Mouse (Mus musculus) spleen, adult 2 months (tissue): ENCODE results near the gene Cyp27a1. TPM values are rescaled to one million over a fixed set of nuclear protein-coding genes. Genes with fewer than 3 reads are reported as not detected.

ENCODE experiments used
- DNase-seq, 2 experiments: peaks; one replicate each; pipeline versions ENCODE4 v3.0.0 to v3.0.0-alpha.2; 2012 to 2021; ENCODE audit warnings: low spot score in 2 of 2, low read depth in 1 of 2
- H3K27ac ChIP-seq: fragments of 200-500 bp; 2 replicates; pipeline ENCODE4 v1.5.1; 2012; ENCODE audit warnings: low read length, inconsistent platforms; ENCODE audit not compliant: insufficient read depth
- H3K27me3 ChIP-seq: fragments of 200-500 bp; 2 replicates; pipeline ENCODE4 v1.6.1; 2012; ENCODE audit warnings: mild to moderate bottlenecking, moderate library complexity, low read length, inconsistent platforms; ENCODE audit not compliant: control insufficient read depth, insufficient read depth
- H3K36me3 ChIP-seq: fragments of 200-500 bp; 2 replicates; pipeline ENCODE4 v1.6.1; 2012; ENCODE audit warnings: mild to moderate bottlenecking, low read length, inconsistent platforms; ENCODE audit not compliant: control insufficient read depth, insufficient read depth
- H3K4me1 ChIP-seq: fragments of 200-500 bp; 2 replicates; pipeline ENCODE4 v1.6.1; 2011; ENCODE audit warnings: inconsistent platforms; ENCODE audit not compliant: control insufficient read depth, insufficient read depth, insufficient read length
- H3K4me3 ChIP-seq: fragments of 200-500 bp; 2 replicates; pipeline ENCODE4 v1.5.1; 2011; ENCODE audit warnings: mild to moderate bottlenecking, inconsistent platforms; ENCODE audit not compliant: insufficient read depth, insufficient read length; ENCODE audit errors: extremely low read depth
- CTCF ChIP-seq: fragments of 200-500 bp; IDR thresholded peaks from 2 replicates; pipeline ENCODE4 v1.5.1; 2011; ENCODE audit warnings: mild to moderate bottlenecking, inconsistent platforms; ENCODE audit not compliant: insufficient read depth, insufficient read length, insufficient replicate concordance; ENCODE audit errors: extremely low read depth
- POLR2A ChIP-seq: fragments of 200-500 bp; IDR thresholded peaks from 2 replicates; pipeline ENCODE4 v1.6.1; 2011; ENCODE audit warnings: low read depth, low read length, inconsistent platforms
- WGBS: fragments of 180-500 bp; shearing (Covaris S2); methylation state at CpG from one replicate; pipeline ENCODE4 v1.1.7; 2018; 5-methylcytosine and 5-hydroxymethylcytosine counted together
- polyA plus RNA-seq: library from polyadenylated mRNA; depleted of rRNA; stranded (reverse); fragments of >200 nt; gene quantifications from 2 replicates; pipeline ENCODE4 v1.2.3, GENCODE M21; 2012

Gene Cyp27a1
- polyA plus RNA-seq, 1 experiment = 25.0 TPM

GRCm38 (mm10) chr1:74705016-74705415, 8.4 kb upstream of the Cyp27a1 start:
- H3K27me3 ChIP-seq = no peaks in the 10 kb centered on the region

GRCm38 (mm10) chr1:74709566-74709965, 3.8 kb upstream of the Cyp27a1 start:
- Histone ChIP-seq H3K4me1 (peaks cover 6% of the 10 kb centered on the region), H3K27me3 (no peaks in the 10 kb centered on the region), H3K4me3 (no peak overlapping the region), H3K27ac (no peak overlapping the region), H3K36me3 (no peaks in the 10 kb centered on the region)
- WGBS = 86% methylated on average over 6 of the region's 6 CpGs
- DNase-seq = no peak
- TF ChIP-seq CTCF = no peak
- no peak for TF ChIP-seq POLR2A

More at GRCm38 (mm10) chr1:74705016-74705415, 8.4 kb upstream of the Cyp27a1 start:
- DNase-seq = no peak
- H3K4me1 ChIP-seq = peaks cover 3% of the 10 kb centered on the region; the same call in 1 of the 2 replicates
- no peak overlapping the region for H3K27ac ChIP-seq
- H3K36me3 ChIP-seq = no peaks in the 10 kb centered on the region
- WGBS = 86% methylated on average over 5 of the region's 5 CpGs
- H3K4me3 ChIP-seq = no peak overlapping the region
- no peak for TF ChIP-seq POLR2A
- no peak for TF ChIP-seq CTCF

- DNase-seq = no peak
- H3K4me1 ChIP-seq = peaks cover 10% of the 10 kb centered on the region
- H3K27ac ChIP-seq = peak overlapping the region; percentile 69
- H3K36me3 ChIP-seq = no peaks in the 10 kb centered on the region
- H3K27me3 ChIP-seq = no peaks in the 10 kb centered on the region
- H3K4me3 ChIP-seq = peak overlapping the region; percentile 33
- TF ChIP-seq POLR2A (no peak), CTCF (no peak)
- WGBS = 35% methylated on average over 4 of the region's 4 CpGs
Observed at GRCm38 (mm10) chr1:74712046-74712445, 1.3 kb upstream of the Cyp27a1 start.

GRCm38 (mm10) chr1:74712461-74713098, 794 bp upstream of the Cyp27a1 start:
- TF ChIP-seq CTCF (no peak), POLR2A (no peak)
- peak overlapping the region; percentile 63 for H3K4me3 ChIP-seq
- H3K27ac ChIP-seq = peak overlapping the region; percentile 71; the same call in 1 of the 2 replicates
- H3K27me3 ChIP-seq = no peaks in the 10 kb centered on the region
- 24% methylated on average over 5 of the region's 5 CpGs for WGBS
- peaks cover 10% of the 10 kb centered on the region for H3K4me1 ChIP-seq
- peak in 1 of 2 experiments; percentile 18 for DNase-seq
- H3K36me3 ChIP-seq = no peaks in the 10 kb centered on the region

- Histone ChIP-seq H3K4me3 (peak overlapping the region; percentile 63), H3K27me3 (no peaks in the 10 kb centered on the region), H3K36me3 (no peaks in the 10 kb centered on the region), H3K27ac (peak overlapping the region; percentile 65), H3K4me1 (peaks cover 10% of the 10 kb centered on the region)
- 36% methylated on average over 12 of the region's 12 CpGs for WGBS
- TF ChIP-seq CTCF (no peak), POLR2A (no peak)
- DNase-seq = no peak
Observed at GRCm38 (mm10) chr1:74713859-74714730, 721 bp downstream of the Cyp27a1 start.

GRCm38 (mm10) chr1:74714967-74715366, 1.6 kb downstream of the Cyp27a1 start:
- Histone ChIP-seq H3K27me3 (no peaks in the 10 kb centered on the region), H3K36me3 (no peaks in the 10 kb centered on the region), H3K4me3 (no peak overlapping the region), H3K4me1 (peaks cover 10% of the 10 kb centered on the region), H3K27ac (no peak overlapping the region)
- TF ChIP-seq POLR2A (no peak), CTCF (no peak)
- 9% methylated on average over 2 of the region's 2 CpGs for WGBS
- no peak for DNase-seq
